Mouse (Mus musculus) heart, embryonic 13.5 days (tissue): ENCODE results near the gene Isoc2b. TPM values are rescaled to one million over a fixed set of nuclear protein-coding genes. Genes with fewer than 3 reads are reported as not detected.

ENCODE experiments used
- ATAC-seq: fragments of 200-750 bp; cut with Nextera tagmentation; 2 replicates; pipeline ENCODE4 v1.8.0; 2017; ENCODE audit warnings: moderate TSS enrichment; ENCODE audit not compliant: insufficient number of reproducible peaks, low FRiP score, low TSS enrichment; ENCODE audit errors: extremely low read depth
- H3K27ac ChIP-seq: fragments of 300-500 bp; sonication (generic); replicated peaks from 2 replicates; pipeline ENCODE4 v1.5.1; 2015; ENCODE audit warnings: moderate library complexity, mild to moderate bottlenecking, inconsistent platforms
- H3K27me3 ChIP-seq: fragments of 300-500 bp; sonication (generic); replicated peaks from 2 replicates; pipeline ENCODE4 v1.6.1; 2015; ENCODE audit warnings: mild to moderate bottlenecking, inconsistent platforms
- H3K36me3 ChIP-seq: fragments of 300-500 bp; sonication (generic); 2 replicates; pipeline ENCODE4 v1.6.1; 2015; ENCODE audit warnings: mild to moderate bottlenecking, inconsistent platforms
- H3K4me1 ChIP-seq: fragments of 300-500 bp; sonication (generic); 2 replicates; pipeline ENCODE4 v1.6.1; 2015; ENCODE audit warnings: inconsistent platforms
- H3K4me2 ChIP-seq: fragments of 300-500 bp; sonication (generic); 2 replicates; pipeline ENCODE4 v1.6.1; 2015; ENCODE audit warnings: inconsistent platforms, mild to moderate bottlenecking, moderate library complexity
- H3K4me3 ChIP-seq: fragments of 300-500 bp; sonication (generic); 2 replicates; pipeline ENCODE4 v1.5.1; 2015; ENCODE audit warnings: moderate library complexity, mild to moderate bottlenecking, inconsistent platforms
- H3K9ac ChIP-seq: fragments of 300-500 bp; sonication (generic); 2 replicates; pipeline ENCODE4 v1.6.1; 2015; ENCODE audit warnings: inconsistent platforms, mild to moderate bottlenecking, moderate library complexity
- H3K9me3 ChIP-seq: fragments of 300-500 bp; sonication (generic); 2 replicates; pipeline ENCODE4 v1.6.1; 2016; ENCODE audit warnings: inconsistent platforms
- WGBS: fragments of 180-500 bp; shearing (Covaris S2); methylation state at CpG from one replicate; pipeline ENCODE4 v1.1.7; 2015; ENCODE audit warnings: mixed read lengths; 5-methylcytosine and 5-hydroxymethylcytosine counted together
- polyA plus RNA-seq: library from polyadenylated mRNA; unstranded; fragments of >200 nt; fragmentation: Nextera tagmentation; extraction: Ambion mirVana; gene quantifications from 2 replicates; pipeline ENCODE4 v1.2.1, GENCODE M21; 2015

Gene Isoc2b
- 3.7 and 3.8 TPM in 2 replicates for polyA plus RNA-seq

- no peak for ATAC-seq
- 51% methylated on average over 6 of the region's 6 CpGs for WGBS
- Histone ChIP-seq H3K4me3 (no peak within 1 kb of the TSS), H3K27ac (no peak within 1 kb of the TSS), H3K9me3 (0 out of 2 replicates have a peak, but pooled peaks cover 3% of the 10 kb centered on the region), H3K4me2 (no peak within 1 kb of the TSS), H3K27me3 (no peaks in the 10 kb centered on the region), H3K4me1 (peaks cover 20% of the 10 kb centered on the region), H3K36me3 (no peaks in the 10 kb centered on the region), H3K9ac (no peak within 1 kb of the TSS)
These were observed at the start of gene Isoc2b for GRCm38 (mm10) chr7:4870133-4870532. Isoc2b (minus strand) TSS chr7:4870258.

- Histone ChIP-seq H3K36me3 (peaks cover 41% of the 10 kb centered on the region), H3K27me3 (no peaks in the 10 kb centered on the region; the same call in 1 of the 2 replicates), H3K4me1 (peaks cover 56% of the 10 kb centered on the region), H3K27ac (no peak overlapping the region), H3K9me3 (no peaks in the 10 kb centered on the region), H3K9ac (no peak overlapping the region), H3K4me2 (no peak overlapping the region), H3K4me3 (no peak overlapping the region)
- 81% methylated on average over 21 of the region's 21 CpGs for WGBS
- no peak for ATAC-seq
These were observed 49.0 kb upstream of the Isoc2b start for GRCm38 (mm10) chr7:4919096-4919495.

- Histone ChIP-seq H3K9ac (no peak overlapping the region), H3K4me1 (peaks cover 54% of the 10 kb centered on the region), H3K4me3 (no peak overlapping the region), H3K27ac (no peak overlapping the region), H3K4me2 (no peak overlapping the region), H3K9me3 (no peaks in the 10 kb centered on the region), H3K27me3 (no peaks in the 10 kb centered on the region), H3K36me3 (peaks cover 41% of the 10 kb centered on the region)
- ATAC-seq, result no peak
- 90% methylated on average over 15 of the region's 15 CpGs for WGBS
These were observed 48.6 kb upstream of the Isoc2b start for GRCm38 (mm10) chr7:4918681-4919080.

- WGBS, result 86% methylated on average over 2 of the region's 2 CpGs
- Histone ChIP-seq H3K27me3 (no peaks in the 10 kb centered on the region), H3K27ac (no peak overlapping the region), H3K36me3 (peaks cover 41% of the 10 kb centered on the region), H3K9me3 (no peaks in the 10 kb centered on the region), H3K4me2 (no peak overlapping the region), H3K4me1 (peaks cover 42% of the 10 kb centered on the region), H3K4me3 (no peak overlapping the region), H3K9ac (peak overlapping the region; percentile 5; the same call in 1 of the 2 replicates)
- no peak for ATAC-seq
These were observed 47.4 kb upstream of the Isoc2b start for GRCm38 (mm10) chr7:4917494-4917893.

GRCm38 (mm10) chr7:4915669-4916416 lies 45.8 kb upstream of the Isoc2b start:
- Histone ChIP-seq H3K9ac (peak overlapping the region; percentile 96), H3K9me3 (no peaks in the 10 kb centered on the region), H3K4me3 (peak overlapping the region; percentile 78), H3K36me3 (peaks cover 38% of the 10 kb centered on the region), H3K27me3 (no peaks in the 10 kb centered on the region), H3K4me1 (peaks cover 26% of the 10 kb centered on the region), H3K4me2 (peak overlapping the region; percentile 95), H3K27ac (peak overlapping the region; percentile 95)
- WGBS, result 23% methylated on average over 14 of the region's 14 CpGs
- ATAC-seq, result no peak

GRCm38 (mm10) chr7:4915007-4915665 lies 45.1 kb upstream of the Isoc2b start, which contains the start of gene Zfp628:
Zfp628 (plus strand) TSS chr7:4915217.
- ATAC-seq, result peak; percentile 81
- H3K4me1 ChIP-seq, result peaks cover 21% of the 10 kb centered on the region
- 1% methylated on average over 53 of the region's 56 CpGs for WGBS
- H3K36me3 ChIP-seq, result peaks cover 30% of the 10 kb centered on the region
- peak within 1 kb of the TSS; percentile 95 for H3K4me2 ChIP-seq
- peak within 1 kb of the TSS; percentile 96 for H3K9ac ChIP-seq
- H3K9me3 ChIP-seq, result no peaks in the 10 kb centered on the region
- peak within 1 kb of the TSS; percentile 95 for H3K27ac ChIP-seq
- H3K27me3 ChIP-seq, result no peaks in the 10 kb centered on the region
- peak within 1 kb of the TSS; percentile 78 for H3K4me3 ChIP-seq

GRCm38 (mm10) chr7:4912248-4912647 lies 42.2 kb upstream of the Isoc2b start:
- WGBS, result 50% methylated on average over 5 of the region's 5 CpGs
- no peak overlapping the region for H3K9ac ChIP-seq
- H3K36me3 ChIP-seq, result peaks cover 2% of the 10 kb centered on the region
- no peaks in the 10 kb centered on the region for H3K9me3 ChIP-seq
- no peak overlapping the region for H3K27ac ChIP-seq
- ATAC-seq, result no peak
- H3K4me3 ChIP-seq, result no peak overlapping the region
- H3K4me1 ChIP-seq, result peaks cover 21% of the 10 kb centered on the region
- no peaks in the 10 kb centered on the region for H3K27me3 ChIP-seq
- no peak overlapping the region for H3K4me2 ChIP-seq

GRCm38 (mm10) chr7:4911561-4911960 lies 41.5 kb upstream of the Isoc2b start:
- H3K9me3 ChIP-seq, result no peaks in the 10 kb centered on the region

GRCm38 (mm10) chr7:4906466-4906950 lies 36.5 kb upstream of the Isoc2b start, which contains the start of gene Gm36210:
Gm36210 (minus strand) TSS chr7:4906516.
- Histone ChIP-seq H3K9ac (0 out of 2 replicates have a peak within 1 kb of the TSS, but pooled peaks have one; percentile 24), H3K4me1 (peaks cover 9% of the 10 kb centered on the region; the same call in 1 of the 2 replicates), H3K36me3 (no peaks in the 10 kb centered on the region), H3K27me3 (no peaks in the 10 kb centered on the region), H3K4me2 (no peak within 1 kb of the TSS), H3K27ac (no peak within 1 kb of the TSS), H3K9me3 (no peaks in the 10 kb centered on the region), H3K4me3 (no peak within 1 kb of the TSS)
- WGBS, result 34% methylated on average over 10 of the region's 10 CpGs
- no peak for ATAC-seq

More at GRCm38 (mm10) chr7:4911561-4911960, 41.5 kb upstream of the Isoc2b start:
- Histone ChIP-seq H3K27ac (no peak overlapping the region), H3K4me2 (no peak overlapping the region), H3K4me3 (no peak overlapping the region), H3K4me1 (peaks cover 22% of the 10 kb centered on the region), H3K36me3 (no peaks in the 10 kb centered on the region), H3K9ac (no peak overlapping the region), H3K27me3 (no peaks in the 10 kb centered on the region)
- 31% methylated on average over 9 of the region's 9 CpGs for WGBS
- ATAC-seq, result no peak

GRCm38 (mm10) chr7:4902404-4902803 lies 32.3 kb upstream of the Isoc2b start:
- Histone ChIP-seq H3K9ac (no peak overlapping the region), H3K4me1 (peaks cover 27% of the 10 kb centered on the region), H3K9me3 (peaks cover 4% of the 10 kb centered on the region; the same call in 1 of the 2 replicates), H3K27me3 (peaks cover 5% of the 10 kb centered on the region; the same call in 1 of the 2 replicates), H3K27ac (no peak overlapping the region), H3K36me3 (no peaks in the 10 kb centered on the region), H3K4me2 (no peak overlapping the region), H3K4me3 (no peak overlapping the region)
- WGBS, result 75% methylated on average over 9 of the region's 9 CpGs
- no peak for ATAC-seq

GRCm38 (mm10) chr7:4901171-4901570 lies 31.1 kb upstream of the Isoc2b start:
- no peak overlapping the region for H3K9ac ChIP-seq
- peaks cover 4% of the 10 kb centered on the region; the same call in 1 of the 2 replicates for H3K9me3 ChIP-seq
- no peak for ATAC-seq
- peak overlapping the region; percentile 71 for H3K4me2 ChIP-seq
- H3K4me1 ChIP-seq, result peaks cover 18% of the 10 kb centered on the region
- peaks cover 5% of the 10 kb centered on the region; the same call in 1 of the 2 replicates for H3K27me3 ChIP-seq
- peak overlapping the region; percentile 87; the same call in 1 of the 2 replicates for H3K27ac ChIP-seq
- peak overlapping the region; percentile 49 for H3K4me3 ChIP-seq
- 50% methylated on average over 8 of the region's 8 CpGs for WGBS
- no peaks in the 10 kb centered on the region for H3K36me3 ChIP-seq
